Comparison of ENCODE assay signal across 8 mouse cellular contexts in genomic region chr2:153586515-153587174, GRCm38 (mm10). TPM values are rescaled to one million over a fixed set of nuclear protein-coding genes. Genes with fewer than 3 reads are reported as not detected.
A peak's percentile ranks its signal among the peaks of the same experiment; 100 is the strongest.
DNase-seq lines count a peak whose midpoint lies in the region; ATAC-seq and TF ChIP-seq lines count a peak whose summit lies in the region.

No protein-coding gene starts in this region.

- no peak overlapping the region for H3ac ChIP-seq in C2C12 (ENCODE audit: control insufficient read depth, insufficient read length, low read depth)

- H3K9me3 ChIP-seq in erythroblast, embryonic 14.5 days (ENCODE audit: control insufficient read depth, low read length): no peaks in the 10 kb centered on the region
- no peaks in the 10 kb centered on the region for H3K9me3 ChIP-seq in heart, embryonic 13.5 days
- no peaks in the 10 kb centered on the region for H3K9me3 ChIP-seq in kidney, postnatal 0 days (replicated peaks; ENCODE audit: low read length)
- no peaks in the 10 kb centered on the region for H3K9me3 ChIP-seq in liver, embryonic 12.5 days (replicated peaks)
- H3K9me3 ChIP-seq in stomach, embryonic 15.5 days: no peaks in the 10 kb centered on the region

- no peak overlapping the region for H3K4me3 ChIP-seq in C2C12 (ENCODE audit: insufficient read depth, poor library complexity, severe bottlenecking)
- peak overlapping the region; percentile 52 for H3K4me3 ChIP-seq in erythroblast, embryonic 14.5 days (replicated peaks)
- peak overlapping the region; percentile 35 for H3K4me3 ChIP-seq in heart, embryonic 13.5 days
- H3K4me3 ChIP-seq in kidney, postnatal 0 days (replicated peaks; ENCODE audit: low read depth, low read length): no peak overlapping the region
- H3K4me3 ChIP-seq in liver, embryonic 12.5 days: peak overlapping the region; percentile 31; the same call in 1 of the 2 replicates
- 0 out of 2 replicates have a peak overlapping the region, but pooled peaks have one; percentile 16 for H3K4me3 ChIP-seq in stomach, embryonic 15.5 days (replicated peaks)

- H3K79me2 ChIP-seq in C2C12 (ENCODE audit: control insufficient read depth, insufficient read depth): no peaks in the 10 kb centered on the region

- TF ChIP-seq POLR2A in brain, embryonic 14.5 days (IDR thresholded peaks at IDR 0.05; ENCODE audit: borderline replicate concordance, extremely low read depth, insufficient read depth, insufficient read length, poor library complexity, severe bottlenecking): no peak

- 12% methylated on average over 15 of the region's 15 CpGs for WGBS in heart, embryonic 13.5 days
- 10% methylated on average over 15 of the region's 15 CpGs for WGBS in kidney, postnatal 0 days
- WGBS in liver, embryonic 12.5 days (ENCODE audit: insufficient replicate concordance): 9% methylated on average over 15 of the region's 15 CpGs
- WGBS in stomach, embryonic 15.5 days: 10% methylated on average over 15 of the region's 15 CpGs

- peak; percentile 50; the same call in 1 of the 2 replicates for ATAC-seq in heart, embryonic 13.5 days (ENCODE audit: extremely low read depth, insufficient number of reproducible peaks, low FRiP score, low TSS enrichment)
- peak; percentile 78 for ATAC-seq in kidney, postnatal 0 days (replicated peaks; ENCODE audit: low FRiP score, low read depth)
- ATAC-seq in liver, embryonic 12.5 days: peak; percentile 56
- ATAC-seq in stomach, embryonic 15.5 days (ENCODE audit: insufficient read depth, low FRiP score, low read depth): peak; percentile 59; the same call in 1 of the 2 replicates

- no peaks in the 10 kb centered on the region for H3K36me3 ChIP-seq in C2C12 (ENCODE audit: control insufficient read depth, insufficient read depth)
- no peaks in the 10 kb centered on the region; the same call in 1 of the 2 replicates for H3K36me3 ChIP-seq in erythroblast, embryonic 14.5 days (ENCODE audit: control insufficient read depth)
- no peaks in the 10 kb centered on the region for H3K36me3 ChIP-seq in heart, embryonic 13.5 days
- no peaks in the 10 kb centered on the region for H3K36me3 ChIP-seq in kidney, postnatal 0 days (ENCODE audit: insufficient read depth, low read length)
- no peaks in the 10 kb centered on the region for H3K36me3 ChIP-seq in liver, embryonic 12.5 days
- no peaks in the 10 kb centered on the region for H3K36me3 ChIP-seq in stomach, embryonic 15.5 days

- H3K4me2 ChIP-seq in heart, embryonic 13.5 days: peak overlapping the region; percentile 70
- H3K4me2 ChIP-seq in kidney, postnatal 0 days (ENCODE audit: low read length): peak overlapping the region; percentile 49; the same call in 1 of the 2 replicates
- H3K4me2 ChIP-seq in liver, embryonic 12.5 days: peak overlapping the region; percentile 66
- H3K4me2 ChIP-seq in stomach, embryonic 15.5 days: peak overlapping the region; percentile 48

- no peaks in the 10 kb centered on the region for H3K79me3 ChIP-seq in C2C12 (ENCODE audit: low read depth)

- H3K27ac ChIP-seq in heart, embryonic 13.5 days (replicated peaks): no peak overlapping the region
- H3K27ac ChIP-seq in kidney, postnatal 0 days: no peak overlapping the region
- H3K27ac ChIP-seq in liver, embryonic 12.5 days: peak overlapping the region; percentile 60
- H3K27ac ChIP-seq in stomach, embryonic 15.5 days: 0 out of 2 replicates have a peak overlapping the region, but pooled peaks have one; percentile 3

- DNase-seq in brain, embryonic 14.5 days (ENCODE audit: low read depth): peak; percentile 89
- DNase-seq in kidney, postnatal 0 days (ENCODE audit: low spot score): peak; percentile 82
- DNase-seq in neural tube, embryonic 10.5 days (ENCODE audit: extremely low spot score, low spot score): peak; percentile 88

- no peaks in the 10 kb centered on the region for H3K27me3 ChIP-seq in C2C12 (ENCODE audit: control insufficient read depth, insufficient read depth, insufficient read length)
- H3K27me3 ChIP-seq in erythroblast, embryonic 14.5 days (ENCODE audit: control insufficient read depth): no peaks in the 10 kb centered on the region
- H3K27me3 ChIP-seq in heart, embryonic 13.5 days (replicated peaks): no peaks in the 10 kb centered on the region
- H3K27me3 ChIP-seq in kidney, postnatal 0 days (ENCODE audit: insufficient read depth, low read length): no peaks in the 10 kb centered on the region
- no peaks in the 10 kb centered on the region for H3K27me3 ChIP-seq in liver, embryonic 12.5 days (replicated peaks)
- no peaks in the 10 kb centered on the region for H3K27me3 ChIP-seq in stomach, embryonic 15.5 days (replicated peaks)

- H3K9ac ChIP-seq in heart, embryonic 13.5 days: peak overlapping the region; percentile 73
- H3K9ac ChIP-seq in kidney, postnatal 0 days (ENCODE audit: low read depth, low read length): no peak overlapping the region
- H3K9ac ChIP-seq in liver, embryonic 12.5 days: peak overlapping the region; percentile 55
- H3K9ac ChIP-seq in stomach, embryonic 15.5 days: no peak overlapping the region

- H3K4me1 ChIP-seq in erythroblast, embryonic 14.5 days (ENCODE audit: control insufficient read depth): peaks cover 49% of the 10 kb centered on the region
- H3K4me1 ChIP-seq in heart, embryonic 13.5 days: peaks cover 19% of the 10 kb centered on the region
- no peaks in the 10 kb centered on the region for H3K4me1 ChIP-seq in kidney, postnatal 0 days (replicated peaks; ENCODE audit: insufficient read depth, low read length)
- peaks cover 61% of the 10 kb centered on the region for H3K4me1 ChIP-seq in liver, embryonic 12.5 days
- peaks cover 11% of the 10 kb centered on the region for H3K4me1 ChIP-seq in stomach, embryonic 15.5 days

- peak; percentile 72 for TF ChIP-seq CTCF in C2C12 (IDR thresholded peaks at IDR 0.05; ENCODE audit: control insufficient read depth, insufficient read depth, insufficient read length)
- TF ChIP-seq CTCF in brain, embryonic 14.5 days (IDR thresholded peaks at IDR 0.05; ENCODE audit: borderline replicate concordance, extremely low read depth, insufficient read depth, insufficient read length): peak; percentile 95
- peak; percentile 96 for TF ChIP-seq CTCF in kidney, postnatal 0 days (IDR thresholded peaks at IDR 0.05; ENCODE audit: low read depth)

TF ChIP-seq in C2C12, 6 proteins besides CTCF, POLR2A, EP300 and RAD21:
- TF ChIP-seq USF1 (IDR thresholded peaks at IDR 0.05; ENCODE audit: low read depth) (no peak), FOSL1 (IDR thresholded peaks at IDR 0.05; ENCODE audit: insufficient read depth, low read length, poor library complexity, severe bottlenecking) (no peak), MYOG (IDR thresholded peaks at IDR 0.05; ENCODE audit: control insufficient read depth, extremely low read depth, insufficient read length) (no peak), MAX (IDR thresholded peaks at IDR 0.05) (no peak)

RNA-seq across cellular contexts. Expression of gene Commd7, which starts 45.9 kb away (rescaled TPM):
- polyA plus RNA-seq in C2C12 (2012; fragmentation: generic; extraction: Trizol): 26.7 TPM
- 35.8 and 42.3 TPM in 2 replicates for polyA plus RNA-seq in brain, embryonic 14.5 days (2012; rRNA removed)
- polyA plus RNA-seq in erythroblast, embryonic 14.5 days (2012): 0.38 TPM in 2 replicates
- 55.1 and 63.2 TPM in 2 replicates for polyA plus RNA-seq in heart, embryonic 13.5 days (2015; fragmentation: Nextera tagmentation; extraction: Ambion mirVana)
- 78.7 and 78.8 TPM in 2 replicates for polyA plus RNA-seq in kidney, postnatal 0 days (2015; fragmentation: Nextera tagmentation; extraction: Ambion mirVana)
- 44.0 and 45.7 TPM in 2 replicates for polyA plus RNA-seq in liver, embryonic 12.5 days (2016; fragmentation: Nextera tagmentation; extraction: Ambion mirVana)
- polyA plus RNA-seq in stomach, embryonic 15.5 days (2015; fragmentation: Nextera tagmentation; extraction: Ambion mirVana): 73.9 and 77.9 TPM in 2 replicates

RNA-seq across cellular contexts. Expression of gene Nol4l, which starts 56.9 kb away (rescaled TPM):
- 0.42 TPM for polyA plus RNA-seq in C2C12 (2012; fragmentation: generic; extraction: Trizol)
- 70.2 and 101 TPM in 2 replicates for polyA plus RNA-seq in brain, embryonic 14.5 days (2012; rRNA removed)
- polyA plus RNA-seq in erythroblast, embryonic 14.5 days (2012): 0.99 and 1.1 TPM in 2 replicates
- 10.5 and 11.0 TPM in 2 replicates for polyA plus RNA-seq in heart, embryonic 13.5 days (2015; fragmentation: Nextera tagmentation; extraction: Ambion mirVana)
- 9.0 and 9.6 TPM in 2 replicates for polyA plus RNA-seq in kidney, postnatal 0 days (2015; fragmentation: Nextera tagmentation; extraction: Ambion mirVana)
- polyA plus RNA-seq in liver, embryonic 12.5 days (2016; fragmentation: Nextera tagmentation; extraction: Ambion mirVana): 9.3 and 9.8 TPM in 2 replicates
- polyA plus RNA-seq in stomach, embryonic 15.5 days (2015; fragmentation: Nextera tagmentation; extraction: Ambion mirVana): 14.3 and 16.4 TPM in 2 replicates

Comparison
In these comparisons a context has a peak if more than half of its experiments do, and no peak if none do; other contexts are left out.
1. H3K4me3 ChIP-seq: peak in erythroblast, embryonic 14.5 days (single experiment), heart, embryonic 13.5 days (single experiment), liver, embryonic 12.5 days (single experiment) and stomach, embryonic 15.5 days (single experiment); none in C2C12 (single experiment) and kidney, postnatal 0 days (single experiment).
2. H3K27ac ChIP-seq: peak in liver, embryonic 12.5 days (single experiment) and stomach, embryonic 15.5 days (single experiment); none in heart, embryonic 13.5 days (single experiment) and kidney, postnatal 0 days (single experiment).
3. H3K9ac ChIP-seq: peak in heart, embryonic 13.5 days (single experiment) and liver, embryonic 12.5 days (single experiment); none in kidney, postnatal 0 days (single experiment) and stomach, embryonic 15.5 days (single experiment).
4. RNA of gene Commd7, which starts 45.9 kb away (polyA plus RNA-seq): 78.7 to 78.8 TPM in kidney, postnatal 0 days, 73.9 to 77.9 TPM in stomach, embryonic 15.5 days, 55.1 to 63.2 TPM in heart, embryonic 13.5 days, 44.0 to 45.7 TPM in liver, embryonic 12.5 days, 35.8 to 42.3 TPM in brain, embryonic 14.5 days and 26.7 TPM in C2C12 (single experiment); 0.38 TPM in erythroblast, embryonic 14.5 days; every median in the first group is over 10 times any median in the second.
5. Peak in every context shown above with its lines, with median percentiles within 50 percentile points of each other: CTCF ChIP-seq, DNase-seq, ATAC-seq and H3K4me2 ChIP-seq.